Mouse (Mus musculus) cerebellum, adult 2 months (tissue): ENCODE data around the gene Pttg1ip.

Source experiments
- CTCF ChIP-seq: fragments of 200-500 bp; IDR thresholded peaks from 2 replicates; pipeline ENCODE4 v1.5.1; 2011; ENCODE audit warnings: low read depth, mild to moderate bottlenecking, control low read depth, low read length, moderate library complexity, borderline replicate concordance; ENCODE audit not compliant: insufficient read depth
- POLR2A ChIP-seq: fragments of 200-500 bp; IDR thresholded peaks from 2 replicates; pipeline ENCODE4 v1.6.1; 2011; ENCODE audit warnings: low read length, control low read depth, borderline replicate concordance; ENCODE audit not compliant: insufficient read depth

- TF ChIP-seq POLR2A (no peak), CTCF (no peak)
Measured at GRCm38 (mm10) chr10:77607441-77607840, 25.9 kb downstream of the Pttg1ip start.
